Mouse (Mus musculus): ENCODE measurements around the gene Adgrl1. TPM values are rescaled to one million over a fixed set of nuclear protein-coding genes. Genes with fewer than 3 reads are reported as not detected.

Adgrl1 gene
- total and polyA plus RNA-seq, 3 experiments = 21.7 to 35.3 TPM; not detected in 1

DNA sequence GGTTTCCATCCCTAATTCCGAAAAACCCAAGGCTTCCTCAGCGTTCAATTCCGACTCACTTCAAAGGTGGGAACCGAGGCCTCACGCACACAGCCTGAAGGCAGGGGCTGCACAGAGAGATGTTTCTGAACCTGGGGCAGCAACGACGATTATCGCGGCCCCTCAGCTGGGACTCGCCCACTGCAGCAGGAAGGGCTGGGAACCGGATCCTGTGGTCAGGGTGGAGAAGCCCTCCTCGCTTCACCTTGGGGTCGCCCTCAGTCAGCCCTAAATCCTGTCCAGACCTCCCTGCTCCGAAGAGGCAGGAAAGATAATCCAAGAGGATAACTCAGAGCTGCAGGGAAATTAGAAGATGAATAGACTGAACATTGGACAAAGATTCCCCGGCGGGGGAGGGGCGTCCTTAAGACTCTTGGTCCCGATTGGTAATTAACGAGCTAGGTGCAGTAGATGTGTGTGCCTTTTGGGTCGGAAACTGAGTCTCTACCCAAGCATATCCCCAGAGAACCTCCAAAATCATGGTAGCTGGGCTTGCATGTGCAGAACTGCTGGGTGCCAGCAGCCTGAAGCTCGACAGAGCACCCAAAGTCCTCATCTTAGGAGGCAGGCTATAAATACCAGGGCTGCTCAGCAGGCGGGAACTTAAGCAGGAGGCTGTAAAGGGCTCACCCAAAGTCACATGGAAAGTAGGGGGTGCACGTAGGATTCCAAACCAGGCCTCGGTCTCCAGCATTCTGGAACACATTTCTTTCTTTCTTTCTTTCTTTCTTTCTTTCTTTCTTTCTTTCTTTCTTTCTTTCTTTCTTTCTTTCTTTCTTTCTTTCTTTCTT is 37.3 kb upstream of the Adgrl1 start:
- DNase-seq (ENCODE audit: low read depth, low spot score) = no peak
- TF ChIP-seq RAD21 (IDR thresholded peaks at IDR 0.05; ENCODE audit: low read depth, low read length) = no peak
- TF ChIP-seq ZNF384 (IDR thresholded peaks at IDR 0.05; ENCODE audit: low read depth, low read length) = no peak
- no peak for TF ChIP-seq TCF12 (IDR thresholded peaks at IDR 0.05; ENCODE audit: low read depth, low read length)
- no peak for TF ChIP-seq ZMIZ1 (IDR thresholded peaks at IDR 0.05; ENCODE audit: low read depth, low read length)
- no peak for TF ChIP-seq GABPA (IDR thresholded peaks at IDR 0.05; ENCODE audit: low read depth, low read length)
- TF ChIP-seq MYC (IDR thresholded peaks at IDR 0.05; ENCODE audit: low read depth, low read length) = no peak
- TF ChIP-seq POLR2A (IDR thresholded peaks at IDR 0.05; ENCODE audit: control insufficient read depth in 1 of 2, insufficient read depth in 1 of 2, low read depth in 1 of 2, low read length in 2 of 2, poor library complexity in 1 of 2) = no peak
- no peak for TF ChIP-seq EP300 (IDR thresholded peaks at IDR 0.05; ENCODE audit: low read depth in 1 of 2, low read length in 2 of 2)
- no peak for TF ChIP-seq POLR2AphosphoS5 (IDR thresholded peaks at IDR 0.05; ENCODE audit: borderline replicate concordance, low read depth, low read length)
- TF ChIP-seq GATA1 (IDR thresholded peaks at IDR 0.05; ENCODE audit: low read depth, low read length) = no peak
- no peak for TF ChIP-seq ZKSCAN1 (IDR thresholded peaks at IDR 0.05; ENCODE audit: low read depth, low read length)
- no peak for TF ChIP-seq MAFK (IDR thresholded peaks at IDR 0.05; ENCODE audit: borderline replicate concordance, low read depth, low read length)
- H3K4me1 ChIP-seq (ENCODE audit: control insufficient read depth in 1 of 2, insufficient read depth in 2 of 2, low read length in 2 of 2) = no peaks in the 10 kb centered on the region

DNA sequence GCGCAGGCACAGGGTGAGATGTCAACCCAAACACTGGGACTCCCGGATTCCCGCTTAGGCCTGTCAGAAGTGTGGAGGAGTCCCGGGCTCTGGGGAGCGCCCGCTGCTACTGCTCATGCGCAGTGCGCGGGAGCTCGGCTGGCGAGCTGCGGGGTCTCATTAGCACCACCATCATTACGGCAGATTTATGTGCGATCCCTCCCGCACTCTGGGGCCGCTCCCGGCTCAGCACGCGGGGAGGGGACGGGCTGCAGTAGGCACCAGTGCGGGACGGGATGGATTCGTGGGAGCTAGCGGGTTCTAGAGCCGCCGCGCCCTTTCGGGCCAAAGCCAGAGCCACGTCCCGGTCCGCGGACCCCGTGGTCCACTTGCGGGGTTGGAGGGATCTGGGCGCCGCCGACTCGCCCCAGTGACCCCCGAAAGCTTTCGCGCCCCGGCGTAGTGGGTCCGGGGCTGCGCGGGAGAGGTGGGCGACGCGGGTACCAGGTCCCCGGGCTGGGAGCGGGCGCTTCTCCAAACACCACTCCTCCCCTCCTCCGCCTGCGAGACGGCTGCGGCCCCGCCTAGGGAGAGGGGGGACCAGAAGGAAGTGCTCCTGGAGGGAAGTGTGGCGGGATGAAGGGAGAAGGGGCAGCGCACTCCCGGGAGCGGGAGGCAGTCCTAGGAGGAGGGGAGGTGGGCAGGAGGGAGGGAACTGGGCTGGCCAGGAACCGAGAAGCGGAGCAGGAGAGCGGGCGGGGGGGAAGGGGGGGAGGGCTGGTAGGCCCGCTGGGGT is 24.8 kb upstream of the Adgrl1 start:
- no peaks in the 10 kb centered on the region for H3K79me2 ChIP-seq (ENCODE audit: control insufficient read depth, insufficient read depth, low read length, poor library complexity)
- DNase-seq (ENCODE audit: low read depth, low spot score) = no peak
- no peaks in the 10 kb centered on the region for H3K36me3 ChIP-seq (ENCODE audit: control insufficient read depth in 1 of 2, insufficient read depth in 2 of 2, low read length in 2 of 2)
- no peaks in the 10 kb centered on the region for H3K4me1 ChIP-seq (ENCODE audit: control insufficient read depth in 1 of 2, insufficient read depth in 2 of 2, low read length in 2 of 2)
- H3K4me3 ChIP-seq (ENCODE audit: control insufficient read depth in 1 of 2, insufficient read depth in 1 of 2, low read depth in 2 of 2, low read length in 2 of 2) = no peak overlapping the region
- no peaks in the 10 kb centered on the region for H3K27me3 ChIP-seq (ENCODE audit: control insufficient read depth in 1 of 2, insufficient read depth in 2 of 2, low read length in 2 of 2)
- TF ChIP-seq POLR2AphosphoS5 (IDR thresholded peaks at IDR 0.05; ENCODE audit: borderline replicate concordance, low read depth, low read length) (no peak), POLR2A (IDR thresholded peaks at IDR 0.05; ENCODE audit: control insufficient read depth in 1 of 2, insufficient read depth in 1 of 2, low read depth in 1 of 2, low read length in 2 of 2, poor library complexity in 1 of 2) (peak in 1 of 2 experiments; percentile 47; a peak in 1 of 4 replicates)
- H3K27ac ChIP-seq (ENCODE audit: control insufficient read depth, low read depth, low read length) = no peak overlapping the region
- H3K9me3 ChIP-seq (replicated peaks; ENCODE audit: insufficient read depth, low read length) = no peaks in the 10 kb centered on the region
- no peak overlapping the region for H3K9ac ChIP-seq (ENCODE audit: control insufficient read depth, low read depth, low read length, poor library complexity, severe bottlenecking)

More for the DNA sequence above, 37.3 kb upstream of the Adgrl1 start:
- no peak overlapping the region for H3K4me3 ChIP-seq (ENCODE audit: control insufficient read depth in 1 of 2, insufficient read depth in 1 of 2, low read depth in 2 of 2, low read length in 2 of 2)
- no peaks in the 10 kb centered on the region for H3K79me2 ChIP-seq (ENCODE audit: control insufficient read depth, insufficient read depth, low read length, poor library complexity)
- H3K36me3 ChIP-seq (ENCODE audit: control insufficient read depth in 1 of 2, insufficient read depth in 2 of 2, low read length in 2 of 2) = no peaks in the 10 kb centered on the region
- H3K9ac ChIP-seq (ENCODE audit: control insufficient read depth, low read depth, low read length, poor library complexity, severe bottlenecking) = no peak overlapping the region
- H3K9me3 ChIP-seq (replicated peaks; ENCODE audit: insufficient read depth, low read length) = no peaks in the 10 kb centered on the region
- H3K27me3 ChIP-seq (ENCODE audit: control insufficient read depth in 1 of 2, insufficient read depth in 2 of 2, low read length in 2 of 2) = no peaks in the 10 kb centered on the region; a peak in 3 of 4 replicates
- no peak overlapping the region for H3K27ac ChIP-seq (ENCODE audit: control insufficient read depth, low read depth, low read length)

All from MEL (cell line).